Mouse (Mus musculus): ENCODE measurements at regions not wholly inside any gene's neighbourhood (a gene's known extent, or its start where the extent isn't known, plus 50 kb on each side); places are given as distances from the start of the nearest gene placed in this dataset.
A peak's percentile ranks its signal among the peaks of the same experiment; 100 is the strongest.

DNA sequence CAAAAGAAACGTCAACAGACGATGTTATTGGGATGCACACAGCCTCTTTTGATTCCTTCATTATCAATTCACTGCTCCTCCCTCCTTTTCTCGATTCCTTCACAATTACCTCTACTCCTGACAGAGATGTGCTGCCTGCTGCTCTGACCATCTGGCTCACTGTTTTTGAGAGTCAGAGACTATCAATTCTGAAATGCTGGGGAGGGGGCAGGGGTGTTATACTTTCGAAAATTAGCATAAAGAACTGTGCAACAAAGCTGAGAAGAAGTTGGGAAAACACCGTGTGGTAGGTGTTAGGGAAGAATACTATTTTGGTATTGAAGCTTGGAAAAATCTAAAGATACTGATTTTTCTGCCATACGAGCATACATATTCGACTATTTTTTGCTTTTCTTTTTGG, 96.4 kb downstream of the Nedd1 start:
- Histone ChIP-seq H3K4me3 (ENCODE audit: low read depth, low read length) (no peak overlapping the region), H3K4me2 (ENCODE audit: low read depth, low read length, severe bottlenecking) (no peak overlapping the region), H3K9me3 (ENCODE audit: control insufficient read depth, low read length) (no peaks in the 10 kb centered on the region), H3K4me1 (replicated peaks; ENCODE audit: control insufficient read depth, insufficient read depth, low read length) (no peaks in the 10 kb centered on the region), H3K27me3 (ENCODE audit: control insufficient read depth, insufficient read depth, low read length) (no peaks in the 10 kb centered on the region), H3K27ac (ENCODE audit: low read depth, low read length) (no peak overlapping the region), H3K9ac (ENCODE audit: low read length) (no peak overlapping the region), H3K36me3 (ENCODE audit: control insufficient read depth, insufficient read depth, low read length) (no peaks in the 10 kb centered on the region)
- no peak for ATAC-seq (replicated peaks; ENCODE audit: low FRiP score)
- WGBS: 85% methylated on average over 7 of the region's 7 CpGs
- DNase-seq (ENCODE audit: low spot score): no peak

DNA sequence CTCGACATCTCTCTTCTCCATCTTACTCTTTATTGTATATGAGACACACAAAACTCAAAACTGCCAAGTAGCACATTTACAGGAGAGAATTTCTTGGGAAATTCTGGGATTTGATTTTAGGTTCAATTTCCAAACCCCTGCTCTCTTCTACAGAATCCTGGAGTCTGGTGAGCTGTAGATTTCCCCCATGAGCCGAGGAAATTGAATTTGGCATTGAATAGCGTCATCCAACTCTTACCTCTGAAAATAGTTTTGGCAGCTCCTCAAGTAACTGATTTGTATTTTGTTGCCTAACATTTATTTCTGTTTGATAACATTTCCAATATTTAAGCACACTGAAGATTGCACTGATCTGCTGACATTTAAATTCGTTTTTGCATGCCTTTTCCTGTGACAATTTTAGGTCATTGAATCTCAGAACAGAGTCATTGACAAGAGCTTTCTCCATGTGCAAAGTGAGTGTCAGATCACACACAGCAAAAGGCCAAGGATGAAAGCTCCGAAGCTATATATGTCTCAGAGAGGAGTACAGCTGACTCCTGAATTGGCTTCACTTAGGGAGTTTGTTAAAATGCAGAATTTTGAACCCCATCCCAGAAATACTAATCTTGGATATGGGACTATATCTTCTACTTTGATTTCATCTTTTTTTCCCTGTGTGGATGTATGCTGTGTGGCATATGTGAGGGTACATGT, 106.4 kb downstream of the Nedd1 start:
- DNase-seq (ENCODE audit: low spot score): no peak
- Histone ChIP-seq H3K27ac (ENCODE audit: low read depth, low read length) (no peak overlapping the region), H3K4me3 (ENCODE audit: low read depth, low read length) (no peak overlapping the region), H3K4me1 (replicated peaks; ENCODE audit: control insufficient read depth, insufficient read depth, low read length) (no peaks in the 10 kb centered on the region), H3K9me3 (ENCODE audit: control insufficient read depth, low read length) (no peaks in the 10 kb centered on the region), H3K9ac (ENCODE audit: low read length) (no peak overlapping the region), H3K27me3 (ENCODE audit: control insufficient read depth, insufficient read depth, low read length) (no peaks in the 10 kb centered on the region), H3K4me2 (ENCODE audit: low read depth, low read length, severe bottlenecking) (no peak overlapping the region), H3K36me3 (ENCODE audit: control insufficient read depth, insufficient read depth, low read length) (no peaks in the 10 kb centered on the region)
- no peak for ATAC-seq (replicated peaks; ENCODE audit: low FRiP score)
- 87% methylated on average over 5 of the region's 5 CpGs for WGBS

DNA sequence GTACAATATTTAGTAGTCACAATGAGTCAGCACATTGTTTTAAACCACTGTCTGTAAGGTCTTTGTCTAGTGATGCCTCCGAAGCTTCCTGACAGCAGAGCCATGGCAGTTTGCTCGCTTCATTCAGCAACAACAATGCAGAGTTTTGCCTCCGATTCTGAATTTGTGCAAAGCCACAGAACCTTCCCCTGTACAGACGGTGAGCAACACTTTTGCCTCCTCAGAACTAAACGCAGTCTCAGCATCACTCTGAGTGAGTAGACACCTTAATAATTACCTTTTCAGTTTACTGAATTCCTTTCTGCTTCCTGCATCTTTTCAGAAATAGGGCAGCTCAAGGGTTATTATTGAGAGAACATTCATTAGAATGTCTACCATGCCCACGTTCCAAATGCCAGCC, 107.9 kb downstream of the Nedd1 start:
- peaks cover 2% of the 10 kb centered on the region; the same call in 1 of the 2 replicates for H3K4me1 ChIP-seq (replicated peaks; ENCODE audit: control insufficient read depth, insufficient read depth, low read length)
- H3K4me3 ChIP-seq (ENCODE audit: low read depth, low read length): no peak overlapping the region
- H3K4me2 ChIP-seq (ENCODE audit: low read depth, low read length, severe bottlenecking): no peak overlapping the region
- DNase-seq (ENCODE audit: low spot score) (no peak), ATAC-seq (replicated peaks; ENCODE audit: low FRiP score) (no peak)
- WGBS: 42% methylated on average over 6 of the region's 6 CpGs
- H3K9ac ChIP-seq (ENCODE audit: low read length): no peak overlapping the region
- H3K27me3 ChIP-seq (ENCODE audit: control insufficient read depth, insufficient read depth, low read length): no peaks in the 10 kb centered on the region
- H3K36me3 ChIP-seq (ENCODE audit: control insufficient read depth, insufficient read depth, low read length): no peaks in the 10 kb centered on the region
- H3K27ac ChIP-seq (ENCODE audit: low read depth, low read length): no peak overlapping the region
- H3K9me3 ChIP-seq (ENCODE audit: control insufficient read depth, low read length): no peaks in the 10 kb centered on the region

DNA sequence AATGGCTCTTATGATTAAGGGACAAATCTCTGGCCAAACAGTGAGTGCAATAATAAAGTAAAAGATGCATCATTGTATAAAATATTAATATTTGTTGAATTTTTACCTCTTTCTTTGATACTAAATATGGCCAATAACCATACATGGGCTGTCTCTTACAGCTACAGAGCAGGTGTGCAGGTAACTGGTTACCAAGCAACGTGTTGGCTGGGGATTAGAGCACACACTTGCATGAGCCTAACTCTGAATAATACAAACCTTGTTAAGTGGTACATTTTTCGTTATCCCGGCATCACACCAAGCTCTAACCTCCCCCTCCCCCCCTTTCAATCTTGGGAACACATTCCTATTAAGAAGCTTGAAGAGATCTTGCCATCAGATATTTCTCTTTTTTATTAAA, 111.2 kb downstream of the Nedd1 start:
- peaks cover 6% of the 10 kb centered on the region; the same call in 1 of the 2 replicates for H3K27me3 ChIP-seq (ENCODE audit: control insufficient read depth, insufficient read depth, low read length)
- WGBS: 58% methylated on average over 3 of the region's 3 CpGs

DNA sequence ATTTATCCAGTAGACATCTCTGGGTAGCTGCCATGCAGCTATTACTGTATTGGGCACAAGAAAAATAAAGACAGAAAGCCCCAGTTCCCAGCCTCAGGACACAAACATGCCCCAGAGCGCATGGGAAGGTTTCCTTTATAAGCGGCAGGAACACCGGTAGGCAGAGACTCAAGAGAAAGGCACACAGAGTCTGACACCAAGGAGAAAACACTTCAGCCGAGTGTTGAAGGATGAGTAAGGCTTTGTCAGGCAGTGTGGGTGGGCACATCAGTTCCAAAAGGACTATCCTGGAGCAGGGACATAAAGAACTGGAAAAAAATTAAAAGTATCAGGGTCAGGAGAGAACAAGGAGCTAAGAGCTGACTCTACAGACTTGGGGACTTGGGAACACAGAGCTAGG, 115.5 kb downstream of the Nedd1 start:
- Histone ChIP-seq H3K4me1 (replicated peaks; ENCODE audit: control insufficient read depth, insufficient read depth, low read length) (peaks cover 9% of the 10 kb centered on the region; the same call in 1 of the 2 replicates), H3K27ac (ENCODE audit: low read depth, low read length) (no peak overlapping the region), H3K9ac (ENCODE audit: low read length) (no peak overlapping the region), H3K9me3 (ENCODE audit: control insufficient read depth, low read length) (no peaks in the 10 kb centered on the region), H3K27me3 (ENCODE audit: control insufficient read depth, insufficient read depth, low read length) (peaks cover 6% of the 10 kb centered on the region; the same call in 1 of the 2 replicates), H3K4me2 (ENCODE audit: low read depth, low read length, severe bottlenecking) (no peak overlapping the region), H3K4me3 (ENCODE audit: low read depth, low read length) (no peak overlapping the region), H3K36me3 (ENCODE audit: control insufficient read depth, insufficient read depth, low read length) (no peaks in the 10 kb centered on the region)
- no peak for ATAC-seq (replicated peaks; ENCODE audit: low FRiP score)
- 13% methylated on average over 4 of the region's 4 CpGs for WGBS
- no peak for DNase-seq (ENCODE audit: low spot score)

More for the DNA sequence above, 111.2 kb downstream of the Nedd1 start:
- ATAC-seq (replicated peaks; ENCODE audit: low FRiP score): no peak
- no peak overlapping the region for H3K4me3 ChIP-seq (ENCODE audit: low read depth, low read length)
- H3K9ac ChIP-seq (ENCODE audit: low read length): no peak overlapping the region
- H3K9me3 ChIP-seq (ENCODE audit: control insufficient read depth, low read length): no peaks in the 10 kb centered on the region
- no peak overlapping the region for H3K4me2 ChIP-seq (ENCODE audit: low read depth, low read length, severe bottlenecking)
- H3K4me1 ChIP-seq (replicated peaks; ENCODE audit: control insufficient read depth, insufficient read depth, low read length): peaks cover 5% of the 10 kb centered on the region; the same call in 1 of the 2 replicates
- H3K36me3 ChIP-seq (ENCODE audit: control insufficient read depth, insufficient read depth, low read length): no peaks in the 10 kb centered on the region
- no peak overlapping the region for H3K27ac ChIP-seq (ENCODE audit: low read depth, low read length)
- no peak for DNase-seq (ENCODE audit: low spot score)

DNA sequence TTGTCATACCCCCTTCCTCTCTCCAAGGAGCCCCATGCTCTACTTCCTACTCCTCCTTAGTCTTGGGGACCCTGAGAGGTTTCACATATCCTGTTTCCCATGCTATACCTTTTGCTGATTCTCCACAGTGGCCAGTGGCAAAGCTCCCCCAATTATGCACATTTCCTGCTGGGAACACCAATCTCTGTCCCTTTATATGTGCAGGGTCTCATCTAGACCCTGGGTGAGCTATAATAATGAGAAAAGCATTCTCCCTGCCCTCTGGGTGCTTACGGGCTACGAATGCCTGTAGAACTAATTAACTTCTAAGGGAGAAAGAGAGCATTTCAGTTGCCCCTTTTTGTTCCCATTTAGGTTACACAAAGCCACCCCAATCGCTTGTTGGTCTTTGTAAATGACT, 116.6 kb downstream of the Nedd1 start:
- H3K27me3 ChIP-seq (ENCODE audit: control insufficient read depth, insufficient read depth, low read length): peaks cover 6% of the 10 kb centered on the region; the same call in 1 of the 2 replicates

DNA sequence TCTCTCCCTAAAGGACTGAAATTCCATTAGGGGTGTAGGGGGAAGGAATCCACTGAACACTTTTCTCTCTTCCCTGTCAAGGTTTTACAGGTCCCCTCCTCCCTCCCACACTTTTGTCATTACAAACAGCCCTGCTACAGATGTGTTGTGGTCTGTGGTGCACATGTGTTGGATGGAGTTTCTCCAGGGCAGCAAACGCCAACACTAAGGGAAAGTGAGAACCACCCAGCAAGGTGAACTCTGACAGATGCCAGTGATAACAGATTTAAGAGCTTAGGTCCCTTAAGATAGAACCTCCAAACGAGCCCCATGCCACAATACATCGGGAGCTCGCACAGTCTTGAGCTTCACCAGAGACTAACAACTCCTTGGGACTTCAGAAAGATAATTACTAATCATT, 122.1 kb downstream of the Nedd1 start:
- no peaks in the 10 kb centered on the region for H3K9me3 ChIP-seq (ENCODE audit: control insufficient read depth, low read length)
- H3K27me3 ChIP-seq (ENCODE audit: control insufficient read depth, insufficient read depth, low read length): no peaks in the 10 kb centered on the region; the same call in 1 of the 2 replicates
- H3K4me3 ChIP-seq (ENCODE audit: low read depth, low read length): no peak overlapping the region
- H3K4me2 ChIP-seq (ENCODE audit: low read depth, low read length, severe bottlenecking): no peak overlapping the region
- H3K4me1 ChIP-seq (replicated peaks; ENCODE audit: control insufficient read depth, insufficient read depth, low read length): no peaks in the 10 kb centered on the region
- no peak overlapping the region for H3K9ac ChIP-seq (ENCODE audit: low read length)
- H3K27ac ChIP-seq (ENCODE audit: low read depth, low read length): no peak overlapping the region
- H3K36me3 ChIP-seq (ENCODE audit: control insufficient read depth, insufficient read depth, low read length): no peaks in the 10 kb centered on the region
- ATAC-seq (replicated peaks; ENCODE audit: low FRiP score) (no peak), DNase-seq (ENCODE audit: low spot score) (no peak)
- WGBS: 70% methylated on average over 4 of the region's 4 CpGs

More for the DNA sequence above, 116.6 kb downstream of the Nedd1 start:
- H3K4me3 ChIP-seq (ENCODE audit: low read depth, low read length): no peak overlapping the region
- ATAC-seq (replicated peaks; ENCODE audit: low FRiP score) (peak; percentile 58; the same call in 1 of the 2 replicates), DNase-seq (ENCODE audit: low spot score) (no peak)
- no peak overlapping the region for H3K4me2 ChIP-seq (ENCODE audit: low read depth, low read length, severe bottlenecking)
- WGBS: 8% methylated on average over 3 of the region's 3 CpGs
- H3K36me3 ChIP-seq (ENCODE audit: control insufficient read depth, insufficient read depth, low read length): no peaks in the 10 kb centered on the region
- H3K4me1 ChIP-seq (replicated peaks; ENCODE audit: control insufficient read depth, insufficient read depth, low read length): peaks cover 9% of the 10 kb centered on the region; the same call in 1 of the 2 replicates
- H3K9ac ChIP-seq (ENCODE audit: low read length): no peak overlapping the region
- no peak overlapping the region for H3K27ac ChIP-seq (ENCODE audit: low read depth, low read length)
- H3K9me3 ChIP-seq (ENCODE audit: control insufficient read depth, low read length): no peaks in the 10 kb centered on the region

DNA sequence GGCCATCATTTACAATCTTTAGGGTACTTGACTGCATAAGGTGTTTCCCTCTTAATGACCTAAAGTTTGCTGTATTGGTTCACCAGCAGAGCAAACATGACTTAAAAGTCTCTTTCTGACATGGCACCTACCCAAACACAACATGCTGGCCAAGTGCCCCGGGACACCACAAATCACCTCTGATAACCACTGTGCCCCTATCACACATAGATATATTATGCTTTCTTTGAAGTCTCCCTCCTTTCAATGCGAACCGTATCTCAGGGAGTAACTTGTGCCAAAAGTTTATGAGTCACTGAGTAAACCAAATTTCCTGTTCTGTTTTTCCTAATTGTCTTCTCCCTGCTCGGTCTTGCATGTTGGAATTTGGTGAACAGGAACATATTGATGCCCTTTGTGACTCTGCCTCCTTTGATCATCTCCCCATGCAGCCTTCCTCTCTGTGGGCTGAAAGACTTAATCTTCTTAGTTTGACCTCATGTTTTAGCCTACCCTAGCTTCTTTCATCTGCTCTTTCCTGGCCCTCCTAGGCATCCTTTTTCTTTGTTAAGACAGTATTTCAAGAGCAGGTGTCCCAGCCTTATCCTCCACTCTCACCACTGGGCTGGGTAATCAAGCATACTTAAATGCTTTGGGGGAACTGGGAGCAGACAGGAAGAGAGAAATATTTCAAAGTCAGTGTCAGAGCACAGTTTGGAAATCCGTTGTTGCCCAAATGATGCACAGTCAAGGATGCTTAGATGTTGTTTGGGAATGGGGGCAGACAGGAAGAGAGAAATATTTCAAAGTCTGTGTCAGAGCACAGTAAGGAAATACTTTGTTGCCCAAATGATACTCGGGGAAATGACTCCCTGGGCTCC, 126.5 kb downstream of the Nedd1 start:
- Histone ChIP-seq H3K27me3 (ENCODE audit: control insufficient read depth, insufficient read depth, low read length) (no peaks in the 10 kb centered on the region), H3K4me3 (ENCODE audit: low read depth, low read length) (no peak overlapping the region), H3K36me3 (ENCODE audit: control insufficient read depth, insufficient read depth, low read length) (no peaks in the 10 kb centered on the region), H3K27ac (ENCODE audit: low read depth, low read length) (no peak overlapping the region), H3K4me1 (replicated peaks; ENCODE audit: control insufficient read depth, insufficient read depth, low read length) (0 out of 2 replicates have a peak, but pooled peaks cover 2% of the 10 kb centered on the region), H3K9ac (ENCODE audit: low read length) (no peak overlapping the region), H3K4me2 (ENCODE audit: low read depth, low read length, severe bottlenecking) (no peak overlapping the region), H3K9me3 (ENCODE audit: control insufficient read depth, low read length) (no peaks in the 10 kb centered on the region)
- ATAC-seq (replicated peaks; ENCODE audit: low FRiP score) (peak; percentile 18; the same call in 1 of the 2 replicates), DNase-seq (ENCODE audit: low spot score) (no peak)
- WGBS: 12% methylated on average over 6 of the region's 6 CpGs

Measured in forebrain, embryonic 11.5 days (tissue).